Mouse (Mus musculus): Measurements from ENCODE around the gene Ncbp3. TPM values are rescaled to one million over a fixed set of nuclear protein-coding genes. Genes with fewer than 3 reads are reported as not detected.

Gene Ncbp3
- total and polyA plus RNA-seq, 3 experiments = 11.9 to 13.9 (median 12.1) TPM

GRCm38 (mm10) chr11:73061413-73061812, 13.8 kb downstream of the Ncbp3 start:
- dilution Hi-C loops (cut with MboI; ENCODE audit: extremely low pct_ligation_motif_present, extremely low pct_unique_long_range_greater_than_20kb, low sequenced_read_pairs) (no loop called here), in situ Hi-C loops (cut with MboI; ENCODE audit: low pct_ligation_motif_present, low pct_unique_long_range_greater_than_20kb, low sequenced_read_pairs) (no loop called here)
- peaks cover 38 to 69% of the 10 kb centered on the region in 2 experiments for H3K36me3 ChIP-seq (replicated peaks in 1 of 2; ENCODE audit: control insufficient read depth in 1 of 2, insufficient read depth in 1 of 2, low read length in 1 of 2)
- no peak overlapping the region for H3K9ac ChIP-seq (ENCODE audit: insufficient read depth, low read depth)
- no peaks in the 10 kb centered on the region for H3K4me1 ChIP-seq (ENCODE audit: control insufficient read depth in 1 of 2, insufficient read depth in 2 of 2)
- no peaks in the 10 kb centered on the region for H3K27me3 ChIP-seq (replicated peaks)
- no peak overlapping the region for H3K4me3 ChIP-seq (replicated peaks in 1 of 3; ENCODE audit: low read depth in 2 of 3, low read length in 2 of 3, poor library complexity in 1 of 3)
- H3K4me2 ChIP-seq (ENCODE audit: insufficient read depth, low read depth, poor library complexity, severe bottlenecking) = no peak overlapping the region
- no peaks in the 10 kb centered on the region for H3K9me3 ChIP-seq (replicated peaks; ENCODE audit: low read length)
- H3K27ac ChIP-seq (ENCODE audit: insufficient read depth, low read depth) = no peak overlapping the region
- TF ChIP-seq JUND (conservative IDR thresholded peaks at IDR 0.05; ENCODE audit: low read depth, low read length) = no peak
- no peak for TF ChIP-seq SMC3 (IDR thresholded peaks at IDR 0.05; ENCODE audit: low read depth, low read length)
- TF ChIP-seq MXI1 (IDR thresholded peaks at IDR 0.05; ENCODE audit: low read depth, low read length) = no peak
- no peak for TF ChIP-seq BHLHE40 (IDR thresholded peaks at IDR 0.05; ENCODE audit: low read depth, low read length)
- no peaks in the 10 kb centered on the region for H3K79me2 ChIP-seq (replicated peaks; ENCODE audit: control insufficient read depth, extremely low read depth, insufficient read depth, poor library complexity, severe bottlenecking)
- no peak for DNase-seq (ENCODE audit: extremely low read depth)

GRCm38 (mm10) chr11:73071839-73072238, 24.3 kb downstream of the Ncbp3 start:
- in situ Hi-C loops (cut with MboI; ENCODE audit: low pct_ligation_motif_present, low pct_unique_long_range_greater_than_20kb, low sequenced_read_pairs) = loop anchor here (5.0 kb wide), 1 partner anchor 35 kb away; no protein-coding TSS in a partner anchor
- H3K4me2 ChIP-seq (ENCODE audit: insufficient read depth, low read depth, poor library complexity, severe bottlenecking) = no peak overlapping the region
- no peaks in the 10 kb centered on the region for H3K9me3 ChIP-seq (replicated peaks; ENCODE audit: low read length)
- no peak overlapping the region for H3K9ac ChIP-seq (ENCODE audit: insufficient read depth, low read depth)
- peaks cover 56 to 90% of the 10 kb centered on the region in 2 experiments for H3K36me3 ChIP-seq (replicated peaks in 1 of 2; ENCODE audit: control insufficient read depth in 1 of 2, insufficient read depth in 1 of 2, low read length in 1 of 2)
- no peak overlapping the region for H3K4me3 ChIP-seq (replicated peaks in 1 of 3; ENCODE audit: low read depth in 2 of 3, low read length in 2 of 3, poor library complexity in 1 of 3)
- H3K27ac ChIP-seq (ENCODE audit: insufficient read depth, low read depth) = no peak overlapping the region
- no peak for TF ChIP-seq TCF12 (IDR thresholded peaks at IDR 0.05; ENCODE audit: low read depth, low read length)
- TF ChIP-seq ETS1 (conservative IDR thresholded peaks at IDR 0.05; ENCODE audit: low read depth, low read length) = no peak
- peak; percentile 65 for TF ChIP-seq RAD21 (IDR thresholded peaks at IDR 0.05; ENCODE audit: low read depth, low read length)
- no peak for TF ChIP-seq RCOR1 (conservative IDR thresholded peaks at IDR 0.05; ENCODE audit: low read depth, low read length)
- no peak for TF ChIP-seq IRF4 (IDR thresholded peaks at IDR 0.05; ENCODE audit: low read depth, low read length)
- TF ChIP-seq SIN3A (IDR thresholded peaks at IDR 0.05; ENCODE audit: low read length) = no peak
- peak; percentile 32 to 80; a peak in 2 of 4 replicates for TF ChIP-seq CTCF (conservative IDR thresholded peaks at IDR 0.05 in 1 of 2, IDR thresholded peaks at IDR 0.05 in 1 of 2; ENCODE audit: low read depth in 2 of 2, low read length in 2 of 2)
- peak; percentile 86 for TF ChIP-seq SMC3 (IDR thresholded peaks at IDR 0.05; ENCODE audit: low read depth, low read length)
- no peak for TF ChIP-seq HCFC1 (IDR thresholded peaks at IDR 0.05; ENCODE audit: low read depth, low read length)
- H3K4me1 ChIP-seq (ENCODE audit: control insufficient read depth in 1 of 2, insufficient read depth in 2 of 2) = no peaks in the 10 kb centered on the region
- peak; percentile 46 for DNase-seq (ENCODE audit: extremely low read depth)
- no peaks in the 10 kb centered on the region for H3K27me3 ChIP-seq (replicated peaks)
- no peaks in the 10 kb centered on the region; the same call in 1 of the 2 replicates for H3K79me2 ChIP-seq (replicated peaks; ENCODE audit: control insufficient read depth, extremely low read depth, insufficient read depth, poor library complexity, severe bottlenecking)
- dilution Hi-C loops (cut with MboI; ENCODE audit: extremely low pct_ligation_motif_present, extremely low pct_unique_long_range_greater_than_20kb, low sequenced_read_pairs) = no loop called here

GRCm38 (mm10) chr11:73076295-73076694, 28.7 kb downstream of the Ncbp3 start:
- Histone ChIP-seq H3K27me3 (replicated peaks) (no peaks in the 10 kb centered on the region), H3K9ac (ENCODE audit: insufficient read depth, low read depth) (no peak overlapping the region), H3K27ac (ENCODE audit: insufficient read depth, low read depth) (no peak overlapping the region), H3K9me3 (replicated peaks; ENCODE audit: low read length) (no peaks in the 10 kb centered on the region), H3K36me3 (replicated peaks in 1 of 2; ENCODE audit: control insufficient read depth in 1 of 2, insufficient read depth in 1 of 2, low read length in 1 of 2) (peaks cover 52 to 89% of the 10 kb centered on the region in 2 experiments), H3K4me1 (ENCODE audit: control insufficient read depth in 1 of 2, insufficient read depth in 2 of 2) (peaks cover 0 to 13% of the 10 kb centered on the region in 2 experiments; a peak in 1 of 4 replicates), H3K79me2 (replicated peaks; ENCODE audit: control insufficient read depth, extremely low read depth, insufficient read depth, poor library complexity, severe bottlenecking) (no peaks in the 10 kb centered on the region; the same call in 1 of the 2 replicates), H3K4me2 (ENCODE audit: insufficient read depth, low read depth, poor library complexity, severe bottlenecking) (no peak overlapping the region), H3K4me3 (replicated peaks in 1 of 3; ENCODE audit: low read depth in 2 of 3, low read length in 2 of 3, poor library complexity in 1 of 3) (no peak overlapping the region)
- in situ Hi-C loops (cut with MboI; ENCODE audit: low pct_ligation_motif_present, low pct_unique_long_range_greater_than_20kb, low sequenced_read_pairs) (no loop called here), dilution Hi-C loops (cut with MboI; ENCODE audit: extremely low pct_ligation_motif_present, extremely low pct_unique_long_range_greater_than_20kb, low sequenced_read_pairs) (no loop called here)
- no peak for DNase-seq (ENCODE audit: extremely low read depth)
- TF ChIP-seq E2F4 (IDR thresholded peaks at IDR 0.05; ENCODE audit: insufficient replicate concordance, low read depth, low read length) = no peak
- TF ChIP-seq POLR2A (IDR thresholded peaks at IDR 0.05; ENCODE audit: low read depth, low read length) = no peak
- no peak for TF ChIP-seq UBTF (IDR thresholded peaks at IDR 0.05; ENCODE audit: low read depth, low read length)
- no peak for TF ChIP-seq CHD2 (IDR thresholded peaks at IDR 0.05; ENCODE audit: low read length)
- no peak for TF ChIP-seq BHLHE40 (IDR thresholded peaks at IDR 0.05; ENCODE audit: low read depth, low read length)
- TF ChIP-seq MAZ (IDR thresholded peaks at IDR 0.05; ENCODE audit: low read depth, low read length) = no peak
- TF ChIP-seq CTCF (conservative IDR thresholded peaks at IDR 0.05 in 1 of 2, IDR thresholded peaks at IDR 0.05 in 1 of 2; ENCODE audit: low read depth in 2 of 2, low read length in 2 of 2) = no peak
- no peak for TF ChIP-seq MAFK (IDR thresholded peaks at IDR 0.05; ENCODE audit: insufficient replicate concordance, low read length)
- no peak for TF ChIP-seq ZC3H11A (IDR thresholded peaks at IDR 0.05; ENCODE audit: low read depth, low read length)
- TF ChIP-seq JUN (IDR thresholded peaks at IDR 0.05; ENCODE audit: insufficient read depth, low read depth, low read length) = no peak
- no peak for TF ChIP-seq MXI1 (IDR thresholded peaks at IDR 0.05; ENCODE audit: low read depth, low read length)
- TF ChIP-seq SIN3A (IDR thresholded peaks at IDR 0.05; ENCODE audit: low read length) = no peak
- no peak for TF ChIP-seq ETS1 (conservative IDR thresholded peaks at IDR 0.05; ENCODE audit: low read depth, low read length)
- TF ChIP-seq NELFE (IDR thresholded peaks at IDR 0.05; ENCODE audit: low read depth, low read length) = no peak
- no peak for TF ChIP-seq MYC (IDR thresholded peaks at IDR 0.05; ENCODE audit: low read depth, low read length)
- TF ChIP-seq USF1 (IDR thresholded peaks at IDR 0.05; ENCODE audit: low read depth, low read length) = no peak
- no peak for TF ChIP-seq MEF2A (IDR thresholded peaks at IDR 0.05; ENCODE audit: borderline replicate concordance, low read depth, low read length)
- TF ChIP-seq ZNF384 (IDR thresholded peaks at IDR 0.05; ENCODE audit: low read depth, low read length) = no peak

Data from CH12.LX (cell line).